Mouse (Mus musculus): ENCODE measurements around the gene Cyp26c1. TPM values are rescaled to one million over a fixed set of nuclear protein-coding genes. Genes with fewer than 3 reads are reported as not detected.

Cyp26c1 gene
- total RNA-seq, 1 experiment from 2014 or later = not detected

DNA sequence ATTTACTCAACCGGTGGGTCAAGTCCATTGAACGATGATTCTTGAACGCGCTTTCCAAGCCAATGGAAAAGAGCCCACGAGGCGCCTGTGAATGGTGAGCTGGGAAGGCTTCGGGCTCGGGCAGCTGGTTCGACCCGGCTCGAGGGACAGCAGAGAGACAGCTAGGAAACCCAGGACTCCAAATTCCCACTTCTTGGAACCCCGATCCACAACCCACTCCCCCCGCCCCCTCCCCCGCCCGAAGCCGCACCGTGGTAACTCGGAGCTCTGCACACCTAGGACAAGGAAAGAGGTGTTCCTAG, 11.9 kb downstream of the Cyp26c1 start:
- ATAC-seq (replicated peaks; ENCODE audit: insufficient number of reproducible peaks, low FRiP score, low TSS enrichment, poor library complexity, severe bottlenecking) = no peak

DNA sequence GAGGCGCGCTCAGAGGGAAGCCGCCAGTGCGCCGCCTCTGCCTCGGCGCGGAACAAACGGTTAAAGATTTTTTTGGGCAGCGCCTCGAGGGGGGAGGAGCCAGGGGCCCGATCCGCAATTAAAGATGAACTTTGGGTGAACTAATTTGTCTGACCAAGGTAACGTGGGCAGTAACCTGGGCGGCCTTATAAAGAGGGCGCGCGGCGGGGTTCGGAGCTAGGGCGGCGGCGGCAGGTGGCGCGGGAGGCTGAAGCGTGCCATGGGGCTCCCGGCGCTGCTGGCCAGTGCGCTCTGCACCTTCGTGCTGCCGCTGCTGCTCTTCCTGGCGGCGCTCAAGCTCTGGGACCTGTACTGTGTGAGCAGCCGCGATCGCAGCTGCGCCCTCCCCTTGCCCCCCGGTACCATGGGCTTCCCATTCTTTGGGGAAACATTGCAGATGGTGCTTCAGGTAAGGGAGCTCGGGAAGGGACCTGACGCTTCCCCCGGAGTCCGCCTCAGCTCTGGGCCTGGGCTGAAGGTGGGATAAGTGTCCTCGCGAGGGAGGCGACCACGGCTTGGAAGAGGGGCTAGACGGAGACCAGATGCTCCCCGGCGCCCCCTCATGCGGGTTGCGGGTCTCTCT, 12.4 kb downstream of the Cyp26c1 start, which contains the start of gene Cyp26a1:
TSS of gene Cyp26a1 (plus strand) at position 148 of the 622 bp plus-strand sequence.
- no peak for ATAC-seq (replicated peaks; ENCODE audit: insufficient number of reproducible peaks, low FRiP score, low TSS enrichment, poor library complexity, severe bottlenecking)

DNA sequence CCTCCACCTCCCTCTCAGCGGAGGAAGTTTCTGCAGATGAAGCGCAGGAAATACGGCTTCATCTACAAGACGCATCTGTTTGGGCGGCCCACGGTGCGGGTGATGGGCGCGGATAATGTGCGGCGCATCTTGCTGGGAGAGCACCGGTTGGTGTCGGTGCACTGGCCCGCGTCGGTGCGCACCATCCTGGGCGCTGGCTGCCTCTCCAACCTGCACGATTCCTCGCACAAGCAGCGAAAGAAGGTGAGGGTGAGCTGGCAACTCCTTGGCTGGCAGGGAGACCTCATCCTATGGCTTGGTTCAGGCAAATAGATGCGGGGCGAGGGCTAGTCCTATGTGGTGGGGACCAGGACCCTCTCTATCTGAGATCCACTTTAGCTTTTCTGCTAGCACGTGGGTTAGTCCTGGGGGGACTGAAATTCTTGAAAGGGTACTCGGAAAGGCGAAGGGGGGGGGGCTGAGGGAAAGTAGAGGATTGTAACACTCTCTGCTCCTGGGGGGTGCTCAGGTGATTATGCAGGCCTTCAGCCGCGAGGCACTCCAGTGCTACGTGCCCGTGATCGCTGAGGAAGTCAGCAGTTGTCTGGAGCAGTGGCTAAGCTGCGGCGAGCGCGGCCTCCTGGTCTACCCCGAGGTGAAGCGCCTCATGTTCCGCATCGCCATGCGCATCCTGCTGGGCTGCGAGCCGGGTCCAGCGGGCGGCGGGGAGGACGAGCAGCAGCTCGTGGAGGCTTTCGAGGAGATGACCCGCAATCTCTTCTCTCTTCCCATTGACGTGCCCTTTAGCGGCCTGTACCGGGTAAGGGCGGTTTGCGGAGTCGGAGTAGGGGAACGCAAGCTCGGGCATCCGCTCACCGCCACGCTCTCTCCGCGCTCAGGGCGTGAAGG, 13.1 kb downstream of the Cyp26c1 start:
- ATAC-seq (replicated peaks; ENCODE audit: insufficient number of reproducible peaks, low FRiP score, low TSS enrichment, poor library complexity, severe bottlenecking) = no peak

DNA sequence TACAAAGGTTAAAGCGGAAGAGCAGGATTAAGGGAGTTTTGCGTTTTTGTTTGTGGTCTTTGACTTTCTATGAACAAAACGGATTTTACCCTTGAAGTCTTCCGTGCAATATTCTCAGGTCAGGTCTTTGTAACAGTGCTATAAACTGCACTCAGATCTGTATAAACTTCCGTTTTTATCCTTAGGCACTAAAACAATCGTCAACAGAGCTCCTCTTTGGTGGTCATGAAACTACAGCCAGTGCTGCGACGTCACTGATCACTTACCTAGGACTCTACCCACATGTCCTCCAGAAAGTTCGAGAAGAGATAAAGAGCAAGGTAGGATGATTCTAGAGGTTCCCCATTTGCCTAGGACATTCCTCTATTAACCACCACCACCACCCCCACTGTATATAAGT, 14.3 kb downstream of the Cyp26c1 start:
- no peak for ATAC-seq (replicated peaks; ENCODE audit: insufficient number of reproducible peaks, low FRiP score, low TSS enrichment, poor library complexity, severe bottlenecking)

DNA sequence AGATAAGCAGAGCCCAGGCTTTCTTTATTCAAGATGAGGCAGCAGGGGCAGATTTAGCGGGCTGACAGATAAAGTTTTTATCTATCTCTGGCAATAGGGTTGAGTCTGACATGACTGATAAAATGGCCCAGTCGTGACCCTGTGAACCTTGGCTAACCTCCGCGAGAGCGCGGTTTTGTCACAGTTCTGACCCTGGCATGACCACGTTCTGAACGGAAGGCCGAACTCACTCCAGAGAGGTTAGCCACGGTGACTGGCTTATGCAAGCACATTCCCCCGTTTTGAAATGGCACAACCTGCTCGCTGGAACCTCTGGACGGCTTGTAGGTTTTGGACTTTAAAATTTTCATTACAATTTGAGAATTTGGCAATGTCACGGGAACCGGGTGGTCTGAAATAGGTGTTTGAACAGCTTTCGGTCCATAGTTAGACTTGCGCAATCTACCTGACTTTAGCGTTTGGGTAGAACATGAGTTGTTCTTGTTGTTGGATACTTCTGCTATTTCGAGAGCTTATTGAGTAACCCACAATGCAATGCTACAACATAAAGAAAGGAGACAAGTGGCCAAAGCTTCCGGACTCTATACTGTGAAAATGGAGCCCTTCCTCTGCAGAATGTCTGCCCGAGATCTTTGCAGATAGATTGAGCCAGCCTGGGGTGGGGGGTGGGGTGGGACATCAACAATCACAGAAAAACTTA, 17.1 kb downstream of the Cyp26c1 start:
- no peak for ATAC-seq (replicated peaks; ENCODE audit: insufficient number of reproducible peaks, low FRiP score, low TSS enrichment, poor library complexity, severe bottlenecking)

DNA sequence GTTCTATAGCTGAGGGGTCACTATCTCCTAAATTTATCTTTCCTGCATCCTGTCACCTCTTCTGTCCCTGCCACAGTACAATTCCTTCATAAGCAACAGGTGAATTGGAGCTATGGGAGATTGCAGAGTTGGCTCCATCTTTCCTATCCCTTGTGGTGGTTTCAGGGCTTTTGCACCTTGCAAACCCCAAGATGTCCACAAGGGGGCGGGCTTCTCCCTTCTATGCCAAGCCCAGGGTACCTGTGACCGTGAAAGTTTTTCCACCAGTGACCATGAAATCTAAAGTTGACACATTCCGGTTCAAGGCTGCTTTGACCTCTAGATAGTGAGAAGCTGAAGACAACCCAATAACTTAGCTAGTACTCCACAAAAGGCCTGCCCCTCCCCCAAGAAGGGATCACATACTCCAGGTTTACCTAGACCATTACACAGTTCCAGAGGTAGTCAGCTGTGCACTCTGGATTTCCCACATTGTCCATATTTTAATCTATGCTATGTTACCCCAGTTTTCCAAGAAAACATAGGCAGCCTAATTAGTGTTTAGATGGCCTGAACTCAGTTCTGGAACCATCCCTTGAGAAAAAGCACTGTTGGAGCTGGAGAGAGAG, 18.6 kb downstream of the Cyp26c1 start:
- no peak; the same call in 1 of the 2 replicates for ATAC-seq (replicated peaks; ENCODE audit: insufficient number of reproducible peaks, low FRiP score, low TSS enrichment, poor library complexity, severe bottlenecking)

DNA sequence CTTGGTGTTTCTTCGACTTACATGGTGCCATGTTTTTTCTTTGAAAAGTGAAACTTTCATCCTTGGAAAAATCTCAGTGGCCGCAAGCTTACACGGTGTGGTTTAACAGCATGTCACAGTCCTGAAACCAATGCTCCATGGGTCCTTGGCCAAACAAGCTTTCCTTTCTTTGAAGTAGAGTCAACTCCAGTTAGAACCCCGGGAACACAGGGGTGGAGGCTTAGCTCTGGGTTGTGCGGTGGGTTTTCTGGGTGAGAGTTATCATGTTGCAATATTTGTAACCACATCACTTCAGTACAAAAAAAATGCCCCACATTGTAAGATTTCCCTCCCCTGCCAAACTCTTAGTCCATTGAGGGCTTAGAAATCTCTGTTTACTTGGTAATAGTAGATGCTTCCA, 20.3 kb downstream of the Cyp26c1 start:
- no peak for ATAC-seq (replicated peaks; ENCODE audit: insufficient number of reproducible peaks, low FRiP score, low TSS enrichment, poor library complexity, severe bottlenecking)

DNA sequence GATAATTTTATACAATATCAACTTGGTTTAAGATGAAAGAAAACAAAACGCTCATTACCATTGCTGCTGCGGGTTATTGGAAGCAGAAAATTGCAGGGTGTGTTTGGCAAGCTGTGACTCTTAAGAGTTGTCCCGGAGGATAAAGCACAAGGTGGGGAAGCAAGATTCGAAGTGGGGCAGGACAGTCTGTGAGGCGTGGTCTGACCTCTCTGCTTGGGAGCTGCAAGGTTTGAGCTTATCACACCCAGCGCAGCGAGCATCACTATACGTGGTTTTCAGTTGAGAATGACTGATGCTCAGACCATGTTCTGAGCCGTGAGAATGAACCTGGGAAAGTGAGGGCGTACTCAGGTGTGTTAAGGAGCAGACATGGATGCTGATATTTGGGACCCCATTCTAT, 29.3 kb downstream of the Cyp26c1 start:
- ATAC-seq (replicated peaks; ENCODE audit: insufficient number of reproducible peaks, low FRiP score, low TSS enrichment, poor library complexity, severe bottlenecking) = no peak

DNA sequence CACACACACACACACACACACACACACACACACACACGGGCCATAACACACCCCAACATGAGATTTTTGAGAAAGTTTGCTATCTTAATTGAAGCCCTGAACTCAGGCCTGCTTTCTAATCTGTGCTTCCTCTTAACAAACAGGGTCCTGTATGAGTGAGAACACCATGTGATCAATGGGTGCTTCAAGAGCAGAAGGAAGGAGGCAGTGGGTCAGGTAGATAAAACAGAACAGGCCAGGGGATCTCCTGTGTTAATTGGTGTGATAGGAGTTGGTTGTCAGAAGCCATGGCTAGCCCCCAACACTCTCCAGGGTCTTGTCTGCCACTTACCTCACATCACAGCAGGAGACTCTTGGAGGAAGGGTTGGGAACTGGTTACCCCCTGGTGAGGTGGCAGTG, 30.6 kb downstream of the Cyp26c1 start:
- ATAC-seq (replicated peaks; ENCODE audit: insufficient number of reproducible peaks, low FRiP score, low TSS enrichment, poor library complexity, severe bottlenecking) = no peak

DNA sequence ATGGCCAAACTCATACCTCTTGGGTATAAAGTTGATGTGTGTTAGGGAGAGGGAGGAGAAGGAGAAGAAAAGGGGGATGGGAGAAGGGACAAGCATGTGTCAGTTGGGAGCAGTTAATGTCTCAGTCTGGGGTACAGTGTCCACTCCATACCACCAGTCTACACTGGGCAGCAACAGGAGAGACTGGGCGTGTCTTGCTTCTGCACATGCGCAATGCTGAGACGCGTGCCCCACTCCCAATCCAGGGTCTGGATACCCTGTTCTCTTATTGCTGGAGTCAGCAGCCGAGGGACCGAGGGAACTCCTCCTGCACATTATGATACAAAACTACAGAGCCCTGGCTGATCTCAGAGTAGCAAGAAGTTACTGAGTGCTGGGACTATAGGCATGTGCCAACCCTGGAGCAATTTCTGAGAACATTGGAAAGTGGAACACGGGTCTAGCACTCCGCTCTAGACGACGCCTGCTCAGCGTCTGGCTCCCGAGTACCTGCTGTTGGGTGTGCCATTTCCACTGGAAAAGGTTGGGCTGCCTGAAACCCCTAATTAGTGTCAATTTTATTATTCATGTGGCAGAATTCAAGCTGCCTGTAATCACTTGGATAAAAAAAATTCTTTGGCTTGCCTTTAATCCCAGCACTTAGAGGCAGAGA, 31.3 kb downstream of the Cyp26c1 start:
- no peak for ATAC-seq (replicated peaks; ENCODE audit: insufficient number of reproducible peaks, low FRiP score, low TSS enrichment, poor library complexity, severe bottlenecking)

DNA sequence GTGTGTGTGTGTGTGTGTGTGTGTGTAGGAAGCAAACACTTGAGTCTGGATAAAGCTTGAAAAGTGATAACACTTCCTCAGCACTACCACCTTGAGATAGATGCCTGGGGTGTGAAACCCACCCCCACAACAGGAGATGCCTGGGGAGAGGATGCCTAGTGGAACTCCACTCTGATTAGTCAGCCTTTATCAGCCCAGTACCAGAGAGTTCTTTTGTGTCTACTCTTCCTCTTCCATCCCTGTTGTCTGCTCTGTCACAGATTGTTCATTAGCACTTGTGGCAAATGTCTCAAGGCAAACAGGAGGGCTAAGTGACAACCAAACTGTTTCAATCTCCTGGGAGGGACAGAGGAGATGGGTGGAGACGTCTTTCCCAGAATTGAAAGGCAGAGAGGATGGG, 33.8 kb downstream of the Cyp26c1 start:
- ATAC-seq (replicated peaks; ENCODE audit: insufficient number of reproducible peaks, low FRiP score, low TSS enrichment, poor library complexity, severe bottlenecking) = no peak

DNA sequence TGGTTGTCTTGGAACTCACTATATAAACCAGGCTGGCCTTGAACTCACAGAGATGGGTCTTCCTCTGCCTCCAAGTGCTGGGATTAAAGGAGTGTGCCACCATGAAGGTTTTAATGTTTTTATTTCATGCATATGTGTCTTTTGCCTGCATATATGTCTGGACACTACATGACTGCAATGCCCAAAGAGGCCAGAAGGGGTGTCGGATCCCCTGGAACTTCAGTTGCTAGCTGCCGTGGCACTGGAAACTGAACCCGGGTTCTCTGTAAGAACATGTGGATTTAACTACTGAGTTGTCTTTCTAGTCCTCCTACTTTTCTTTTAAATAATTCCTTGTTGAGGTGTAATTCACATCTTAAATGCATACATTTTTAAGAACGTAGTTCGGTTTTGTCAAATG, 39.2 kb downstream of the Cyp26c1 start:
- ATAC-seq (replicated peaks; ENCODE audit: insufficient number of reproducible peaks, low FRiP score, low TSS enrichment, poor library complexity, severe bottlenecking) = no peak

DNA sequence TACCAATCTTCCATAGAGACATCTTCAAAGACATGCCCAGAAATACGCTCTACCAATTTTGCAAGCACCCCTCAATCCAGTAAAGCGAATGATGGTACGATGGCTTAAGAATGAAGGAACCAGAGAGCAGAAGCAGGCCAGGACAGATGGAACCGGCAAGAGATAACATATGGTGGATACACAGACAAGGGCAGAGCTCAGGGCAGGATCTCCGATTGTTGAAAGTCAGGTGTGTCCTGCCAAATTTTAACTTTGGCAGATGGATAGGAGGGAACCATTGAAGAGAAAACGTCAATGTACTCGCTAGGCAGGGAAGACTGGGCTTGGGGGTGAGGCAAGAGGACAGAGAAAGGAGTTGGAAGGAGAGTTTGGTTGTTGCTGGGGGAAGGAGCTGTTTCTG, 41.2 kb downstream of the Cyp26c1 start:
- ATAC-seq (replicated peaks; ENCODE audit: insufficient number of reproducible peaks, low FRiP score, low TSS enrichment, poor library complexity, severe bottlenecking) = no peak

DNA sequence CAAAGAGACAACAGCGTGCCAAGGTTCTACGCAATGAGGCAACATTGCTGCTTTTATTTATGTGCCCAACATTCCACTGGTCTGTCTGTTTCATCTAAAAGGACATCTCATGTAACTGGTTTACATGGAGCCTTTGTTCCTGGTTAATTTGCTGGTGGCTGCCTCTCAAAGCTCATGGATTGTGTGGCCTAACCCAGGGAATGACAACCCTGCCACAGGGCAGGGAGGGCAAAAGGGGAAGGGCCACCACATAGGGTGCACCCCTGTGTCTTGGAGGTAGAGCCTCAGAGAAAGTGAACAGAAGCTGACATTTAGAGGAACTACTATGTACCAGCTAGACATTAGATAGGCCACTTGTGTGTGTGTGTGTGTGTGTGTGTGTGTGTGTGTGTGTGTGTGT, 42.0 kb downstream of the Cyp26c1 start:
- ATAC-seq (replicated peaks; ENCODE audit: insufficient number of reproducible peaks, low FRiP score, low TSS enrichment, poor library complexity, severe bottlenecking) = no peak

DNA sequence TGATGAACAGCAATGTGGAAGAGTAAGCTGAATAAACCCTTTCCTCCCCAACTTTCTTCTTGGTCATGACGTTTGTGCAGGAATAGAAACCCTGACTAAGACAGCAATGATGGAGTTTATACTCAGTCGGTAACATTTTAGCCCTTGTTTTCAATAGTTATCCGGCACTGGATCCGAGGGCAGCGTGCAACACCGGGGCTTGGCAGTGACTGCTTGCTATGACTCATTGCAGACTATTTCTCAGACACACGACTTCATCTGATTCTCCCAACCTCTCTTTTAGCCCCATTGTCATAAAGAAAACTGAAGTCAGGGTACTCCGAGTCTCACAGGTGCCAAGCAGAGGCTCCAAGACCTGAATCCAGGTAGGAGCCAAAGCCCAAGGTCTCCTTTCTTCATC, 50.0 kb downstream of the Cyp26c1 start:
- ATAC-seq (replicated peaks; ENCODE audit: insufficient number of reproducible peaks, low FRiP score, low TSS enrichment, poor library complexity, severe bottlenecking) = no peak

DNA sequence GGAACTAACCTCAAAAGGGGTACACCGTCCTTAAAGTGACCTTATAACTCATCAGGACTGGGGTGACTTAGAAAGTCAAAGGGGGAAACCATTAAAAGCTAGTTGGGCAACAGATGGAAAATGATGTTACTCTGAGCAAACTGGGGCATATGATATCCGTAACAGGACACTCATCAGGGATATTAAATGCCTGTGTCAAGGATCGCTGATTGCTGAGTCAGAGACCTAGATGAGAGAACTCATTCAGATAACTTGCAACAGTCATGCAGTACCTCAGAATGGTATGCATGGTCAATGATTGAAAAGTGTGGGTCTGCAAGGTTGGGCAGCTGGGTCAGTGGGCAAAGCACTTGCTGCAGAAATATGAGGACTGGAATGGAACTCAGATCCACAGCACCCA, 53.2 kb downstream of the Cyp26c1 start:
- ATAC-seq (replicated peaks; ENCODE audit: insufficient number of reproducible peaks, low FRiP score, low TSS enrichment, poor library complexity, severe bottlenecking) = no peak

DNA sequence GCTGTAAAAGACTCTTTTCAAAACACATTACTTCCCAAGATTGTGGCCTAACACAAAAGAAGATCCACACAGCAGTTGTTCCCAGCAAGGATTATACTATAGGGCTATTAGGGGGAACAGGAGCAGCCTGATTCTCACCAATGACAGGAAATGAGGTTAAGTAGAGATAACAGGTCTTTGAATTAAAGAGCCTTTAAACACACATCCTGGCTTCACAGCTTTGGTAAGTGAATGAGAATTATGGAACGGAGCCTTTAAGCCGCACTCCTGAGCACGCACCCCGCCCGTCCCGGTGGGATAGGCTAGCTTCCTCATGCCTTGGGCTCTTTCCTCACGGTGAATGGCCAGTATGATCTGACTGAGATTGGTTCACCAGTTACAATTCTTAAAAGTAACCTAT, 54.7 kb downstream of the Cyp26c1 start:
- ATAC-seq (replicated peaks; ENCODE audit: insufficient number of reproducible peaks, low FRiP score, low TSS enrichment, poor library complexity, severe bottlenecking) = no peak
